Mouse (Mus musculus): ENCODE data around the gene Slc22a17. TPM values are rescaled to one million over a fixed set of nuclear protein-coding genes. Genes with fewer than 3 reads are reported as not detected.
"Not testable (repeated sequence)": the region's sequence is repeated elsewhere in the genome, so short reads cannot be mapped to it uniquely, and the experiment has no call there.

Gene Slc22a17
- polyA plus RNA-seq, 1 experiment, result 29.0 TPM

DNA sequence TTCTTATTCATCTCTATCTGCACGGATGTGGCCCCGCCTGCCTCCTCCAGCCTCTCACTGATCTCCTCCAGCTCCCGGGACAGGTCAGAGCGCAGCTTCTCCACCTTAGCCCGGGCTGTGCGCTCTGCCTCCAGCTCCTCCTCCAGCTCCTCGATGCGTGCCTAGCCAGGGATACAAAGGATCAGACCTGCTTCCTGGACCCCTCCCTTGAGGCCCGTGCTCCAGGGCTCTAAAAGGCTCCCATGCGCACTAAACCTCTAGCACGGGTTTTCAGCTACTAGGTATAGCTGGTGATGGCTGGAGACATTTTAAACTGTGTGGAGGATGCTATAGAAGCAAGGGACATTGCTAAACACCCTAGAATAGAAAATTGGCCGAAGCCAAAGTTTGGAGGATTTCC is 37.6 kb upstream of the Slc22a17 start:
- TF ChIP-seq CTCF (IDR thresholded peaks at IDR 0.05; ENCODE audit: low read depth, low read length) (no peak), POLR2A (IDR thresholded peaks at IDR 0.05; ENCODE audit: insufficient read depth, low read length) (no peak), EP300 (IDR thresholded peaks at IDR 0.05; ENCODE audit: insufficient read depth, low read depth, low read length) (no peak)
- no peaks in the 10 kb centered on the region for H3K4me1 ChIP-seq (ENCODE audit: control insufficient read depth, insufficient read depth, low read length)
- no peaks in the 10 kb centered on the region for H3K36me3 ChIP-seq (ENCODE audit: control insufficient read depth, insufficient read depth, low read length, poor library complexity, severe bottlenecking)
- no peak overlapping the region for H3K27ac ChIP-seq (ENCODE audit: insufficient read depth, low read length)
- H3K9ac ChIP-seq (ENCODE audit: low read depth, poor library complexity, severe bottlenecking), result no peak overlapping the region
- H3K9me3 ChIP-seq (replicated peaks; ENCODE audit: control insufficient read depth, insufficient read depth, low read length, poor library complexity, severe bottlenecking), result no peaks in the 10 kb centered on the region
- peak overlapping the region; percentile 21 for H3K4me3 ChIP-seq (ENCODE audit: low read depth, low read length)
- H3K27me3 ChIP-seq (ENCODE audit: control insufficient read depth, insufficient read depth, low read length, poor library complexity, severe bottlenecking), result peaks cover 3% of the 10 kb centered on the region; the same call in 1 of the 2 replicates

DNA sequence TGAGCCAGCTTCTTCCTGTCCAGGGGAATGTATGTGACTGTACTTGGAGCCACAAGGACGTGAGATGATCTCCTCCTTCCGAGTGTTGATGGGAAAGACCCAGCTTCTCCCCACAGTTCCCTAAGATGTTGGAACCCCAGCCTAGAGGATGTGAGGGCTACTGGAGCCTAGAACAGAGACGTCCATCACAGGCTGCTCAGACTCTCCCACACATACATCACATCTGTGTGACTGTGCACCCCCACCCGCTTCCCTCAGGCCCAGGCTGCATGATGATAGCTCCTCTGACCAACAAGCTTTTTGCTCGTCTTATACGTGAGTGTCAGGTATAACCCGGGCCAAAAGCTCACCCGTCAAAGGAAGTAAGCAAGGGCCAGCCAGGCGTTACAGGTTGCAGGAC is 35.8 kb upstream of the Slc22a17 start:
- H3K27ac ChIP-seq (ENCODE audit: insufficient read depth, low read length), result no peak overlapping the region
- TF ChIP-seq CTCF (IDR thresholded peaks at IDR 0.05; ENCODE audit: low read depth, low read length), result no peak
- no peak for TF ChIP-seq POLR2A (IDR thresholded peaks at IDR 0.05; ENCODE audit: insufficient read depth, low read length)
- TF ChIP-seq EP300 (IDR thresholded peaks at IDR 0.05; ENCODE audit: insufficient read depth, low read depth, low read length), result no peak
- H3K36me3 ChIP-seq (ENCODE audit: control insufficient read depth, insufficient read depth, low read length, poor library complexity, severe bottlenecking), result no peaks in the 10 kb centered on the region
- no peak overlapping the region for H3K9ac ChIP-seq (ENCODE audit: low read depth, poor library complexity, severe bottlenecking)
- H3K27me3 ChIP-seq (ENCODE audit: control insufficient read depth, insufficient read depth, low read length, poor library complexity, severe bottlenecking), result peaks cover 3% of the 10 kb centered on the region; the same call in 1 of the 2 replicates
- no peaks in the 10 kb centered on the region for H3K4me1 ChIP-seq (ENCODE audit: control insufficient read depth, insufficient read depth, low read length)
- no peak overlapping the region for H3K4me3 ChIP-seq (ENCODE audit: low read depth, low read length)
- H3K9me3 ChIP-seq (replicated peaks; ENCODE audit: control insufficient read depth, insufficient read depth, low read length, poor library complexity, severe bottlenecking), result no peaks in the 10 kb centered on the region

DNA sequence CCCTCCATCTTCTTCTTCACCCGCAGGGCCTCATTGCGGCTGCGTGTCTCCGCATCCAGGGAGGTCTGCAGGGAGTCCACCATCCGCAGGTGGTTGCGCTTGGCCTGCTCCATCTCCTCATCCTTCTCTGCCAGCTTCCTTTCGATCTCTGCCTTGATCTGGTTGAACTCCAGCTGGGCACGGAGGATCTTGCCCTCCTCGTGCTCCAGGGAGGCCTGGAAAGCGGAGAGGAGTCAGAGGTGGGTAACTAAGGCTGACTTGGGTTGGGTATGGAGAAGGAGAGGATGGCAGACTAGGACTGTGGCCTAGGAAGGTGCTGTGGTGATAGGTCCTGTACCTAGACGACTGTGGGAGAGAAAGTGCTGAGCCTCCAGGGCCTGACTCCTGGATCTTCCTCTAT is 34.1 kb upstream of the Slc22a17 start:
- not testable (repeated sequence) for H3K27ac ChIP-seq (ENCODE audit: insufficient read depth, low read length); H3K9ac ChIP-seq (ENCODE audit: low read depth, poor library complexity, severe bottlenecking)

DNA sequence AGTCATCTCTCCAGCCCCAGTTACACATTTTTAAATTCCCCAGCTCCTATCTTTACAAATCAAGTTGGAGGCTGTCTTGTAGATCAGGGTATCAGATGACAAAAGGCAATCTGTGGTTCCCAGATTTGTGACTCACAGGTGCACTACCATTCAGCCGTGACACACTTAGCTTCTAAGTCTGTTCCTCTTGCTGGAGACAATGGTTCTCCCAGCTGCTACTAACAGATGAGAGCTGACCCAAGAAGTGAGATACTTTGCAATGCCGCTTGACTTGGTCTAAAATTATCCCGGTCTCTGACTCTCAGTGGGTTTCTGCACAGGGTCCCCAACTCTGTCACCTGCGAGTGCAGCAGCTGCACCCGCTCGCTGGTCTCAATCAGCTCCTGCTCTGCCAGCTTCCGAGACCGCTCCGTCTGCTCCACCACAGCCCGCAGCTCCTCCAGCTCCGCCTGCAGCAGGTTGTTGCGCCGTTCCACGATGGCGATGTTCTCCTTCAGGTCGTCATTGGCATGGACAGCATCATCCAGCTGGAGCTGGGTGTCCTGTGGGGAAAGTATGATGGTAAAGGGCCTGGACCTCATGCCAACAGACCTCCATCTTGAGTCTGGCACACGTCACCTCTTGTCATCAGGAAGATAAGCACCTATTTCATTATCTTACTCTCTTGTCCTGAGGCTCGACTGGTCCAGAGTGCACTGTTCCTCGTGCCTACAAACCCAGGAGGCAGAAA is 33.2 kb upstream of the Slc22a17 start:
- Histone ChIP-seq H3K27me3 (ENCODE audit: control insufficient read depth, insufficient read depth, low read length, poor library complexity, severe bottlenecking) (peaks cover 3% of the 10 kb centered on the region; the same call in 1 of the 2 replicates), H3K9ac (ENCODE audit: low read depth, poor library complexity, severe bottlenecking) (no peak overlapping the region), H3K27ac (ENCODE audit: insufficient read depth, low read length) (no peak overlapping the region), H3K36me3 (ENCODE audit: control insufficient read depth, insufficient read depth, low read length, poor library complexity, severe bottlenecking) (no peaks in the 10 kb centered on the region), H3K4me3 (ENCODE audit: low read depth, low read length) (no peak overlapping the region), H3K4me1 (ENCODE audit: control insufficient read depth, insufficient read depth, low read length) (no peaks in the 10 kb centered on the region), H3K9me3 (replicated peaks; ENCODE audit: control insufficient read depth, insufficient read depth, low read length, poor library complexity, severe bottlenecking) (no peaks in the 10 kb centered on the region)
- TF ChIP-seq POLR2A (IDR thresholded peaks at IDR 0.05; ENCODE audit: insufficient read depth, low read length), result no peak
- TF ChIP-seq CTCF (IDR thresholded peaks at IDR 0.05; ENCODE audit: low read depth, low read length), result no peak
- no peak for TF ChIP-seq EP300 (IDR thresholded peaks at IDR 0.05; ENCODE audit: insufficient read depth, low read depth, low read length)

More for the DNA sequence above, 34.1 kb upstream of the Slc22a17 start:
- H3K9me3 ChIP-seq (replicated peaks; ENCODE audit: control insufficient read depth, insufficient read depth, low read length, poor library complexity, severe bottlenecking); H3K36me3 ChIP-seq (ENCODE audit: control insufficient read depth, insufficient read depth, low read length, poor library complexity, severe bottlenecking); H3K4me3 ChIP-seq (ENCODE audit: low read depth, low read length); H3K27me3 ChIP-seq (ENCODE audit: control insufficient read depth, insufficient read depth, low read length, poor library complexity, severe bottlenecking); H3K4me1 ChIP-seq (ENCODE audit: control insufficient read depth, insufficient read depth, low read length): not testable (repeated sequence)

DNA sequence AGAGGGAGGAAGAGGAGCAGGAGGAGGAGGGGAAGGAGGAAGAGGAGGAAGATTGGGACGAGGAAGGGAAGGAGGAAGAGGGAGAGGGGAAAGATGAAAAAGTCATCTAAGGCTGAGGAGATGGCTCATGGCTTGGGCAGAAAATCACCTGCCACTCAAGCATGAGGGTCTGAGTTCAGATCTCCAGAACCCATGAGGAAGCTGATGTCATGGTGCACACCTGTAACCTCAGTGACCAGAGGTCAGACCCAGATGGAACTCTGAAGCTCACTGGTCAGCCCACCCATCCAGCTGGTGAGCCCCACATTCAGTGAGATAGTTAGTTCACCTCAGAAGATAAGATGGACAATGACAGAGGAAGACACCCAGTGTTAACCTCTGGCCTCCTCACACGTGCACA is 32.0 kb upstream of the Slc22a17 start:
- H3K9ac ChIP-seq (ENCODE audit: low read depth, poor library complexity, severe bottlenecking), result no peak overlapping the region
- no peak for TF ChIP-seq CTCF (IDR thresholded peaks at IDR 0.05; ENCODE audit: low read depth, low read length)
- no peak for TF ChIP-seq EP300 (IDR thresholded peaks at IDR 0.05; ENCODE audit: insufficient read depth, low read depth, low read length)
- no peak for TF ChIP-seq POLR2A (IDR thresholded peaks at IDR 0.05; ENCODE audit: insufficient read depth, low read length)
- H3K36me3 ChIP-seq (ENCODE audit: control insufficient read depth, insufficient read depth, low read length, poor library complexity, severe bottlenecking), result no peaks in the 10 kb centered on the region
- no peak overlapping the region for H3K4me3 ChIP-seq (ENCODE audit: low read depth, low read length)
- 0 out of 2 replicates have a peak, but pooled peaks cover 3% of the 10 kb centered on the region for H3K27me3 ChIP-seq (ENCODE audit: control insufficient read depth, insufficient read depth, low read length, poor library complexity, severe bottlenecking)
- no peaks in the 10 kb centered on the region for H3K4me1 ChIP-seq (ENCODE audit: control insufficient read depth, insufficient read depth, low read length)
- no peak overlapping the region for H3K27ac ChIP-seq (ENCODE audit: insufficient read depth, low read length)
- no peaks in the 10 kb centered on the region for H3K9me3 ChIP-seq (replicated peaks; ENCODE audit: control insufficient read depth, insufficient read depth, low read length, poor library complexity, severe bottlenecking)

DNA sequence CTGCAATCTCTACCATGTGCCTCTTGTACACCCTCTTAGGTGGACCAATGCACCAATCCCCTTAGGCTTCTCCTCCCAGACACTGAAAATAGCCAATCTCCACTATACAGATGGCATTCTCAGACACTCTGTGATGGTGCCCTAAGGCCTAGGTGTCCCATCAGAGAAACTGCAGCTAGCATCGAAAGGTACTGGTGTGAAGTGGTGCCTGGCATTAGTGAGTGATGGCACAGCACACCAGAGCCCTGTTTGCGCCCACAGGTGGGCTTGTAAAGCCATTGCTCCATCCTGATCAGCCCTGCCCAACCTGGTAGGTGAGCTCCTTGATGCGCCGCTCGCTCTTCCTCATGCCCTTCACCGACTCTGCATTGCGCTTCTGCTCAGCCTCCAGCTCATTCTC is 31.0 kb upstream of the Slc22a17 start:
- Histone ChIP-seq H3K9ac (ENCODE audit: low read depth, poor library complexity, severe bottlenecking) (no peak overlapping the region), H3K27ac (ENCODE audit: insufficient read depth, low read length) (no peak overlapping the region), H3K4me1 (ENCODE audit: control insufficient read depth, insufficient read depth, low read length) (peaks cover 2% of the 10 kb centered on the region), H3K4me3 (ENCODE audit: low read depth, low read length) (no peak overlapping the region), H3K36me3 (ENCODE audit: control insufficient read depth, insufficient read depth, low read length, poor library complexity, severe bottlenecking) (no peaks in the 10 kb centered on the region), H3K27me3 (ENCODE audit: control insufficient read depth, insufficient read depth, low read length, poor library complexity, severe bottlenecking) (no peaks in the 10 kb centered on the region), H3K9me3 (replicated peaks; ENCODE audit: control insufficient read depth, insufficient read depth, low read length, poor library complexity, severe bottlenecking) (no peaks in the 10 kb centered on the region)
- TF ChIP-seq EP300 (IDR thresholded peaks at IDR 0.05; ENCODE audit: insufficient read depth, low read depth, low read length) (no peak), POLR2A (IDR thresholded peaks at IDR 0.05; ENCODE audit: insufficient read depth, low read length) (no peak), CTCF (IDR thresholded peaks at IDR 0.05; ENCODE audit: low read depth, low read length) (no peak)

Data from ES-Bruce4 (cell line).